Mouse (Mus musculus) T-helper 1 cell (primary cell): ENCODE measurements around the gene Vinac1.

Experiments
- in situ Hi-C: fragments of 300-600 bp; cut with MboI, MseI; formaldehyde crosslinking; loops from one replicate; pipeline ENCODE4 v1.15.1; 2025; ENCODE audit warnings: high pct_unique_total_duplicates

Vinac1 gene

GRCm38 (mm10) chr2:129047811-129048210 is at the start of gene Vinac1:
Gene Vinac1, minus strand, starts transcription at chr2:129048172.
- in situ Hi-C loops: no loop called here

- in situ Hi-C loops: no loop called here
These were observed 46.2 kb upstream of the Vinac1 start for GRCm38 (mm10) chr2:129093926-129094724.

- in situ Hi-C loops: no loop called here
These were observed 44.8 kb upstream of the Vinac1 start for GRCm38 (mm10) chr2:129092810-129093209.

- in situ Hi-C loops: no loop called here
These were observed 42.4 kb upstream of the Vinac1 start for GRCm38 (mm10) chr2:129090370-129090769.

- in situ Hi-C loops: no loop called here
These were observed 39.5 kb upstream of the Vinac1 start for GRCm38 (mm10) chr2:129087520-129087919.

- in situ Hi-C loops: no loop called here
These were observed 37.0 kb upstream of the Vinac1 start for GRCm38 (mm10) chr2:129084959-129085358.

- in situ Hi-C loops: no loop called here
These were observed 35.5 kb upstream of the Vinac1 start for GRCm38 (mm10) chr2:129083514-129083913.

GRCm38 (mm10) chr2:129081097-129081496 is 33.1 kb upstream of the Vinac1 start:
- in situ Hi-C loops: no loop called here

- in situ Hi-C loops: no loop called here
These were observed 31.2 kb upstream of the Vinac1 start for GRCm38 (mm10) chr2:129079194-129079593.

- in situ Hi-C loops: no loop called here
These were observed 30.3 kb upstream of the Vinac1 start for GRCm38 (mm10) chr2:129078313-129078712.

GRCm38 (mm10) chr2:129070296-129070695 is 22.3 kb upstream of the Vinac1 start:
- in situ Hi-C loops: no loop called here

GRCm38 (mm10) chr2:129066326-129066725 is 18.4 kb upstream of the Vinac1 start:
- in situ Hi-C loops: no loop called here

GRCm38 (mm10) chr2:129065437-129066282 is 17.7 kb upstream of the Vinac1 start, which contains the start of gene Ttl:
Gene Ttl, plus strand, starts transcription at chr2:129065942.
- in situ Hi-C loops: no loop called here

GRCm38 (mm10) chr2:129061456-129062059 is 13.6 kb upstream of the Vinac1 start:
- in situ Hi-C loops: no loop called here

- in situ Hi-C loops: loop anchor here (5.0 kb wide), 1 partner anchor 111 kb away; no protein-coding TSS in a partner anchor
These were observed 10.0 kb upstream of the Vinac1 start for GRCm38 (mm10) chr2:129057920-129058361.

GRCm38 (mm10) chr2:129057256-129057655 is 9.3 kb upstream of the Vinac1 start:
- in situ Hi-C loops: loop anchor here (5.0 kb wide), 1 partner anchor 110 kb away; no protein-coding TSS in a partner anchor

GRCm38 (mm10) chr2:129056597-129056996 is 8.6 kb upstream of the Vinac1 start:
- in situ Hi-C loops: loop anchor here (5.0 kb wide), 1 partner anchor 109 kb away; no protein-coding TSS in a partner anchor

- in situ Hi-C loops: loop anchor here (5.0 kb wide), 1 partner anchor 108 kb away; no protein-coding TSS in a partner anchor
These were observed 7.8 kb upstream of the Vinac1 start for GRCm38 (mm10) chr2:129055741-129056140.

GRCm38 (mm10) chr2:129052451-129052983 is 4.5 kb upstream of the Vinac1 start:
- in situ Hi-C loops: no loop called here

GRCm38 (mm10) chr2:129046846-129047196 is 1.2 kb downstream of the Vinac1 start:
- in situ Hi-C loops: no loop called here

- in situ Hi-C loops: no loop called here
These were observed 1.7 kb downstream of the Vinac1 start for GRCm38 (mm10) chr2:129046172-129046845.
